In genomic region chr7:76889416-76890209, GRCm38 (mm10) we compare ENCODE assay signal across 9 mouse cellular contexts.
A peak's percentile ranks its signal among the peaks of the same experiment; 100 is the strongest.
DNase-seq lines count a peak whose midpoint lies in the region; ATAC-seq and TF ChIP-seq lines count a peak whose summit lies in the region.
"Had no signal": no experiment of that assay in that cellular context is flagged by ENCODE, and none has a peak within 500 bp of the region (broad histone marks: within the 10 kb centered on the region; RNA-seq: fewer than 3 reads in every experiment).

No protein-coding gene starts in this region.

- 53% methylated on average over 22 of the region's 22 CpGs for WGBS in limb, embryonic 11.5 days
- WGBS in limb, embryonic 10.5 days = 60% methylated on average over 22 of the region's 22 CpGs
- WGBS in hindbrain, embryonic 13.5 days = 14% methylated on average over 22 of the region's 22 CpGs
- WGBS in midbrain, embryonic 11.5 days = 45% methylated on average over 22 of the region's 22 CpGs
- WGBS in heart, adult 2 months = 72% methylated on average over 22 of the region's 22 CpGs

- TF ChIP-seq CTCF in heart, adult 2 months (IDR thresholded peaks at IDR 0.05) = no peak

- intact Hi-C loops in heart, adult 2 months (cut with DNase I) = no loop called here

- no peak overlapping the region for H3K9ac ChIP-seq in limb, embryonic 11.5 days (ENCODE audit: low read length)
- no peak overlapping the region; the same call in 1 of the 2 replicates for H3K9ac ChIP-seq in hindbrain, embryonic 13.5 days
- H3K9ac ChIP-seq in midbrain, embryonic 11.5 days (ENCODE audit: low read length) = no peak overlapping the region
- H3K9ac ChIP-seq in heart, adult 2 months (ENCODE audit: low read depth, low read length) = no peak overlapping the region

- no peaks in the 10 kb centered on the region for H3K4me1 ChIP-seq in limb, embryonic 11.5 days (ENCODE audit: control insufficient read depth, insufficient read depth, low read length)
- no peaks in the 10 kb centered on the region for H3K4me1 ChIP-seq in limb, embryonic 10.5 days
- H3K4me1 ChIP-seq in hindbrain, embryonic 13.5 days (replicated peaks) = peaks cover 6% of the 10 kb centered on the region; the same call in 1 of the 2 replicates
- H3K4me1 ChIP-seq in midbrain, embryonic 11.5 days (ENCODE audit: control insufficient read depth, insufficient read depth, low read length) = no peaks in the 10 kb centered on the region
- no peaks in the 10 kb centered on the region for H3K4me1 ChIP-seq in heart, adult 2 months (ENCODE audit: control insufficient read depth, insufficient read depth, low read length)

- no peaks in the 10 kb centered on the region for H3K79me2 ChIP-seq in heart, adult 2 months (replicated peaks; ENCODE audit: control insufficient read depth, insufficient read depth, low read length)

- no peak overlapping the region for H3K4me3 ChIP-seq in limb, embryonic 11.5 days (ENCODE audit: low read depth, low read length)
- no peak overlapping the region for H3K4me3 ChIP-seq in limb, embryonic 10.5 days
- peak overlapping the region; percentile 30 for H3K4me3 ChIP-seq in hindbrain, embryonic 13.5 days
- no peak overlapping the region for H3K4me3 ChIP-seq in midbrain, embryonic 11.5 days (ENCODE audit: low read depth, low read length)
- H3K4me3 ChIP-seq in heart, adult 2 months = no peak overlapping the region

- no peak for TF ChIP-seq POLR2A in heart, adult 2 months (IDR thresholded peaks at IDR 0.05; ENCODE audit: insufficient read depth, low read depth, low read length)

- no peak for TF ChIP-seq EP300 in heart, adult 2 months (IDR thresholded peaks at IDR 0.05; ENCODE audit: insufficient read depth, low read depth, low read length)

- H3K27me3 ChIP-seq in limb, embryonic 11.5 days (ENCODE audit: control insufficient read depth, insufficient read depth, low read length) = no peaks in the 10 kb centered on the region
- no peaks in the 10 kb centered on the region for H3K27me3 ChIP-seq in limb, embryonic 10.5 days (ENCODE audit: low read depth, poor library complexity, severe bottlenecking)
- H3K27me3 ChIP-seq in hindbrain, embryonic 13.5 days = no peaks in the 10 kb centered on the region
- no peaks in the 10 kb centered on the region for H3K27me3 ChIP-seq in midbrain, embryonic 11.5 days (ENCODE audit: control insufficient read depth, insufficient read depth, low read length)
- H3K27me3 ChIP-seq in heart, adult 2 months (ENCODE audit: control insufficient read depth, insufficient read depth, low read length) = no peaks in the 10 kb centered on the region

- no peak for ATAC-seq in limb, embryonic 11.5 days (ENCODE audit: insufficient number of reproducible peaks, low FRiP score, low TSS enrichment, low read depth)
- ATAC-seq in hindbrain, embryonic 13.5 days (ENCODE audit: low FRiP score) = 0 out of 2 replicates have a peak, but pooled peaks have one; percentile 52
- 0 out of 2 replicates have a peak, but pooled peaks have one; percentile 35 for ATAC-seq in midbrain, embryonic 11.5 days (ENCODE audit: low FRiP score)

- no peak overlapping the region for H3K4me2 ChIP-seq in limb, embryonic 11.5 days (ENCODE audit: low read depth, severe bottlenecking)
- H3K4me2 ChIP-seq in hindbrain, embryonic 13.5 days = peak overlapping the region; percentile 55
- peak overlapping the region; percentile 5; the same call in 1 of the 2 replicates for H3K4me2 ChIP-seq in midbrain, embryonic 11.5 days

- no peaks in the 10 kb centered on the region for H3K9me3 ChIP-seq in limb, embryonic 11.5 days (ENCODE audit: control insufficient read depth, low read length)
- H3K9me3 ChIP-seq in limb, embryonic 10.5 days (replicated peaks) = no peaks in the 10 kb centered on the region
- no peaks in the 10 kb centered on the region for H3K9me3 ChIP-seq in hindbrain, embryonic 13.5 days
- no peaks in the 10 kb centered on the region for H3K9me3 ChIP-seq in midbrain, embryonic 11.5 days (ENCODE audit: control insufficient read depth, low read length)

- peak; percentile 21 for DNase-seq in limb, embryonic 11.5 days (ENCODE audit: low spot score)
- DNase-seq in limb, embryonic 10.5 days (ENCODE audit: low spot score) = no peak
- DNase-seq in midbrain, embryonic 11.5 days (ENCODE audit: low spot score, missing footprints) = no peak
- DNase-seq in telencephalon, adult 2 months (ENCODE audit: low read depth, low spot score) = peak; percentile 17
- no peak for DNase-seq in heart, adult 2 months
- no peak for DNase-seq in adrenal gland, adult 2 months
- no peak for DNase-seq in lung, postnatal 25 days (ENCODE audit: low spot score)
- DNase-seq: cerebellum, adult 2 months had no signal

- H3K36me3 ChIP-seq in limb, embryonic 11.5 days (ENCODE audit: control insufficient read depth, insufficient read depth, low read length) = no peaks in the 10 kb centered on the region
- H3K36me3 ChIP-seq in limb, embryonic 10.5 days = no peaks in the 10 kb centered on the region
- no peaks in the 10 kb centered on the region for H3K36me3 ChIP-seq in hindbrain, embryonic 13.5 days
- H3K36me3 ChIP-seq in midbrain, embryonic 11.5 days (ENCODE audit: control insufficient read depth, insufficient read depth, low read length) = no peaks in the 10 kb centered on the region
- no peaks in the 10 kb centered on the region for H3K36me3 ChIP-seq in heart, adult 2 months (ENCODE audit: control insufficient read depth, insufficient read depth, low read length)

- no peak overlapping the region for H3K27ac ChIP-seq in limb, embryonic 11.5 days (replicated peaks; ENCODE audit: low read depth, low read length)
- H3K27ac ChIP-seq in limb, embryonic 10.5 days = no peak overlapping the region
- H3K27ac ChIP-seq in hindbrain, embryonic 13.5 days = 0 out of 2 replicates have a peak overlapping the region, but pooled peaks have one; percentile 31
- no peak overlapping the region for H3K27ac ChIP-seq in midbrain, embryonic 11.5 days (ENCODE audit: low read depth, low read length)
- H3K27ac ChIP-seq in heart, adult 2 months = no peak overlapping the region

Comparison
In these comparisons a context has a peak if more than half of its experiments do, and no peak if none do; other contexts are left out.
1. DNase-seq: peak in limb, embryonic 11.5 days (single experiment) and telencephalon, adult 2 months (single experiment); none in limb, embryonic 10.5 days (single experiment), midbrain, embryonic 11.5 days (single experiment), heart, adult 2 months (0 of 2), adrenal gland, adult 2 months (single experiment) and lung, postnatal 25 days (single experiment).